Mouse (Mus musculus) Patski (cell line): Measurements from ENCODE around the gene Sult2b1. TPM values are rescaled to one million over a fixed set of nuclear protein-coding genes. Genes with fewer than 3 reads are reported as not detected.

Source experiments
- ATAC-seq: fragments of 100-300 bp; one replicate; pipeline ENCODE4 v1.8.0; 2021
- CTCF ChIA-PET: fragments of 350-600 bp; sonication (Branson Sonifier 250); formaldehyde crosslinking; loops from one replicate; lab custom pipeline; 2022; ENCODE audit warnings: inconsistent platforms; lab: Charles Lee
- POLR2A ChIA-PET: fragments of 350-600 bp; sonication (Branson Sonifier 250); formaldehyde crosslinking; loops from one replicate; lab custom pipeline; 2022; ENCODE audit warnings: antibody characterized with exemption, inconsistent platforms; lab: Charles Lee
- DNase-seq: peaks from one replicate; pipeline ENCODE4 v3.0.0-alpha.2; 2011; ENCODE audit warnings: low read depth, low spot score
- H3K27me3 ChIP-seq: fragments of 371-371 bp; one replicate; pipeline ENCODE4 v1.5.1; 2021
- CTCF ChIP-seq: fragments of 100-300 bp; IDR thresholded peaks from one replicate; pipeline ENCODE4 v1.5.1; 2021
- in situ Hi-C: fragments of 300-500 bp; cut with MboI; formaldehyde crosslinking; loops from 3 replicates; pipeline ENCODE4 v1.11.1; 2018; ENCODE audit warnings: low pct_unique_long_range_greater_than_20kb, mixed read lengths
- polyA plus RNA-seq: library from polyadenylated mRNA; unstranded; gene quantifications from one replicate; pipeline ENCODE4 v1.2.3, GENCODE M21; 2021

Sult2b1 gene
- polyA plus RNA-seq, 1 experiment from 2014 or later, result 1.4 TPM

DNA sequence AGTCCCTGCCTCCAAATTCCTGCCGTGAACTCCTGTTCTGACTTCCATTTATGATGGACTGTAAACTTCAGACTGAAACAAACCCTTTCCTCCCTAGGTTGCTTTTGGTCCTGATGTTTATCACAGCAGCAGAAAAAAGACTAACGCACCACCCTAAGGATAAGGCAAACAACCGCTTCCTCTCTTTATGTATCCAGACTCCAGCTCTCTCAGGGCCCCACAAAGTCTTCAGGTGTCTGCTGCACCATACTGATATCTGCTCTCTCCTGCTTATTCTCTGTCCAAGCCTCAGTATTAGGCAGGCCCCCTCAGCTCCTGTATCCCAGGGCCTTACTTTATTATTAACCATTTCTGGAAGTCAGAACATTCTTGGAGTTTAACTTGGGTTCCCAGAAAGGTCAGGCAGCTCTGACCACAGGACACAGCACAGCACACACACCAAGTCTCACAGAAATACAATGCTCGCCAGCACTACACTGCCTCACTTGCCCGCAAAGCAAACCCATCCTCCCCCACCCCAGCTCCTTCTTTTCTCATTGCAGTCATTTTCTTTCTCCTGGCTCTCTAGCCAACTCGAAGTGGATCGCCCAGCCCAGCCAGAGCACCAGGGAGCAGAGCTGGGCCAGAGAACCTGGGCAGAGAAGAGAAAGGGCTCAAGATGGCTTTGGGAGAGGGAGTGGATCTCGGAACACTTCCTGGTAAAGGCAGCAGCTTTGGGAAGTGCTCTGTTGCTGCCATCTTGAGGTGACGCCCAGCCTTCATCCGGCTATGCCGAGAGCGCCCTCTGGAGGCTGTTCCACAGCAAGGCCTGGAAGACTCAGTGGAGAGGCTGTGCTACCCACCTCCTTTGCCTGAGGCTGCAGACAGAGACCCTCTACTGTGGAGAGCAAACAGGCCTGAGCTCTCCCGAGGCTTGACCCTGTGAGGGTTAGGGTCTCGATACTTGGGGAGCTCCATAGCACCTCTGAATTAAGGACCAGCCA is 102.0 kb downstream of the Sult2b1 start:
- in situ Hi-C loops, result loop anchor here (5.0 to 10.0 kb wide), 3 partner anchors 90 to 205 kb away; no protein-coding TSS in a partner anchor
- TF ChIP-seq CTCF, result no peak
- ATAC-seq, result peak; percentile 17
- POLR2A ChIA-PET, result interaction anchor here (0.6 to 2.3 kb wide), 3 partner anchors 19 to 178 kb away, joined by 3 to 17 read pairs (median 6); partner anchors contain the start of gene Dbp
- peak; percentile 51 for DNase-seq
- H3K27me3 ChIP-seq, result no peaks in the 10 kb centered on the region
- CTCF ChIA-PET, result interaction anchor here (0.6 to 5.1 kb wide), 34 partner anchors 8 to 223 kb away, joined by 3 to 74 read pairs (median 6); partner anchors contain the start of genes Bax, Dbp, Ftl1 and Fut1

DNA sequence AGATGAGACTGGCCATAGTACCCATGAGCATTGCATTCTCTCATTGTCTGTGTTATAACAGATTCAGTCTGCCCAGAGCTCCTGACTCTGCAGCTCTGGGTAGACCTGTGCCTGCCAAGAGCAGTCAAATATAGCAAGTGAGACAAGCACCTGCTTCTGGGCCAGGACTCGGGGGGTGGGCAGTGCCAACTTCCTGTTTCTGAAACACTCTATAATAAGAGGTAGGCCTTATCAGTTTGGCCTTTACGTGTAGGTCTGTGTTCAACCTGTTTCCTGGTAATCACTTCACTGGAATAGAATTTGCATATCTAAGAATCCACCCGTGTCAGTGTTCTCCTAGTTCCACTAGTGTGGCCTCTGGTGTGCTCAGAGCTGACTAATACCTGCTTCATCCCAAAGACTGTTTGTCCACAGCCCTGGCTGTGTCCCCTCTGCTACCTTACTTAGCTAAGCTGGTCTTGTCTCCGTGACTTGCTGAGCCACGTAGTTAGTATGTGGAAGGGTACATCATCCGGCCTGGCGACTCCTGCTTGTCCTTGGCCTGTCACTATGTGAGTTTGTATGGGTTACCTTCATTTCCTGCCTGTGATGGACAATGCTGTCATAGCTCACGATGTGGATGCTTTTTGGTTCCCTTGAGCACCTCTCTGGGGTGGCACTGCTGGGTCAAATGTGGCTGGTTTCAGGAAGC is 103.3 kb downstream of the Sult2b1 start:
- ATAC-seq (no peak), DNase-seq (no peak)
- in situ Hi-C loops, result loop anchor here (5.0 to 10.0 kb wide), 3 partner anchors 89 to 204 kb away; no protein-coding TSS in a partner anchor
- no peak for TF ChIP-seq CTCF
- H3K27me3 ChIP-seq, result no peaks in the 10 kb centered on the region
- ChIA-PET POLR2A (interaction anchor here (0.9 to 1.3 kb wide), 2 partner anchors 26 to 88 kb away, joined by 3 read pairs; no protein-coding TSS in a partner anchor), CTCF (interaction anchor here (2.4 to 5.1 kb wide), 3 partner anchors 9 to 120 kb away, joined by 9 to 74 read pairs (median 12); no protein-coding TSS in a partner anchor)

Other genes starting within 250 kb of the Sult2b1 start
- gene Hsd17b14, start 229.8 kb downstream of the Sult2b1 start, polyA plus RNA-seq, result 1.6 TPM
- gene Bcat2, start 214.5 kb downstream of the Sult2b1 start, polyA plus RNA-seq, result 57.2 TPM
- gene Fgf21, start 169.2 kb downstream of the Sult2b1 start, polyA plus RNA-seq, result 0.14 TPM
- gene Fut1, start 167.4 kb downstream of the Sult2b1 start, polyA plus RNA-seq, result 0.91 TPM
- 0.12 TPM for gene Izumo1, start 162.9 kb downstream of the Sult2b1 start, polyA plus RNA-seq
- gene Rasip1, start 157.2 kb downstream of the Sult2b1 start, polyA plus RNA-seq, result 1.6 TPM
- 0.40 TPM for gene Mamstr, start 144.7 kb downstream of the Sult2b1 start, polyA plus RNA-seq
- gene Fut2, start 118.3 kb downstream of the Sult2b1 start, polyA plus RNA-seq, result 0.23 TPM
- gene Ntn5, start 100.6 kb downstream of the Sult2b1 start, polyA plus RNA-seq, result 2.3 TPM
- gene Sec1, start 90.3 kb downstream of the Sult2b1 start, polyA plus RNA-seq, result 4.4 TPM
- 43.7 TPM for gene Car11, start 84.8 kb downstream of the Sult2b1 start, polyA plus RNA-seq
- 73.2 TPM for gene Dbp, start 79.6 kb downstream of the Sult2b1 start, polyA plus RNA-seq
- gene Rpl18, start 69.2 kb downstream of the Sult2b1 start, polyA plus RNA-seq, result 807 TPM
- 28.0 TPM for gene Sphk2, start 66.7 kb downstream of the Sult2b1 start, polyA plus RNA-seq
- gene Fam83e, start 63.5 kb downstream of the Sult2b1 start, polyA plus RNA-seq, result 0.04 TPM
- gene Spaca4, start 58.9 kb downstream of the Sult2b1 start, polyA plus RNA-seq, result not detected
- gene Lmtk3, start 931 bp downstream of the Sult2b1 start, polyA plus RNA-seq, result 12.0 TPM
- gene Cyth2, start 29.9 kb upstream of the Sult2b1 start, polyA plus RNA-seq, result 149 TPM
- 16.6 TPM for gene Kcnj14, start 40.1 kb upstream of the Sult2b1 start, polyA plus RNA-seq
- gene Grwd1, start 46.3 kb upstream of the Sult2b1 start, polyA plus RNA-seq, result 32.6 TPM
- 234 TPM for gene Kdelr1, start 88.1 kb upstream of the Sult2b1 start, polyA plus RNA-seq
- 1.9 TPM for gene Grin2d, start 93.7 kb upstream of the Sult2b1 start, polyA plus RNA-seq
- gene Syngr4, start 112.0 kb upstream of the Sult2b1 start, polyA plus RNA-seq, result 0.63 TPM
- gene Tmem143, start 112.3 kb upstream of the Sult2b1 start, polyA plus RNA-seq, result 34.7 TPM
- 26.7 TPM for gene Emp3, start 136.7 kb upstream of the Sult2b1 start, polyA plus RNA-seq
- gene Ccdc114, start 139.4 kb upstream of the Sult2b1 start, polyA plus RNA-seq, result 0.64 TPM
- 0.05 TPM for gene Abcc6, start 245.6 kb upstream of the Sult2b1 start, polyA plus RNA-seq
- 100 TPM for gene Nomo1, start 249.0 kb upstream of the Sult2b1 start, polyA plus RNA-seq